Mouse (Mus musculus) liver, embryonic 18 days (tissue): ENCODE results near the gene Trim3. TPM values are rescaled to one million over a fixed set of nuclear protein-coding genes. Genes with fewer than 3 reads are reported as not detected.

ENCODE experiments used
- polyA plus RNA-seq: library from polyadenylated mRNA; depleted of rRNA; stranded (reverse); fragments of >200 nt; gene quantifications from 2 replicates; pipeline ENCODE4 v1.2.3, GENCODE M21; 2012; rRNA removed

Gene Trim3
- 6.6 and 8.1 TPM in 2 replicates for polyA plus RNA-seq

DNA sequence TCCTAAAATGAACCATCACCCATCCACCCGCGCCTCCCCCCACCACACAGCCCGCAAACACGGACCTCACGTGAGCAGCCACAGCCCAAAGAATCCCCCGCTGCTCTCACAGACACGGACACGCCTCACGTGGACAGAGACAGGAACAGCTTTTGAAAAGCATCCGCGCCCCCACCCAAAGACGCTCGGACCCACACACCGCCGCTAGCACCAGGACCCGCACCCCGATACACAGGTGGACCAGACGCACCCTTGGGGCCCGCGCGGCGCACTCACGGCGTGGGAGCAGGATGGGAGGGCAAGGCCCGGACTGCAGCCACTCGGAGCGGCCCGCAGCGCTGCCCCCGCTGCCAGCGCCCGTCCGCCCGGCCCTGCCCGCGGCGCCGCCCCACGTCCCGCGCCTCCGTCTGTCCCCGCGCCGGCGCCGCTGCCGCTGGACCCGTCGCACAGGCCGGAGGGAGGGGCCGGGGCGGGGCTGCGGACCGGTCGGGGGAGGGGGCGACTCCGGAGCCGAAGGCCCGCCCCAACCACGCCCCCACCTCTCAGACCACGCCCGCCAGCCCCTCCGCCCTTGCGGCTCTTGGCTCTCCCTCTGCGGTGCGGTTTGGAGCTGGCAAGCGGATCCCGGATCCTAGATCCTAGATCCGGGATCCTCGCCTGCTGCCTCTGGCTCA is at the start of gene Trim3:
TSS of gene Trim3 (minus strand) at position 445 of the 674 bp plus-strand sequence.

DNA sequence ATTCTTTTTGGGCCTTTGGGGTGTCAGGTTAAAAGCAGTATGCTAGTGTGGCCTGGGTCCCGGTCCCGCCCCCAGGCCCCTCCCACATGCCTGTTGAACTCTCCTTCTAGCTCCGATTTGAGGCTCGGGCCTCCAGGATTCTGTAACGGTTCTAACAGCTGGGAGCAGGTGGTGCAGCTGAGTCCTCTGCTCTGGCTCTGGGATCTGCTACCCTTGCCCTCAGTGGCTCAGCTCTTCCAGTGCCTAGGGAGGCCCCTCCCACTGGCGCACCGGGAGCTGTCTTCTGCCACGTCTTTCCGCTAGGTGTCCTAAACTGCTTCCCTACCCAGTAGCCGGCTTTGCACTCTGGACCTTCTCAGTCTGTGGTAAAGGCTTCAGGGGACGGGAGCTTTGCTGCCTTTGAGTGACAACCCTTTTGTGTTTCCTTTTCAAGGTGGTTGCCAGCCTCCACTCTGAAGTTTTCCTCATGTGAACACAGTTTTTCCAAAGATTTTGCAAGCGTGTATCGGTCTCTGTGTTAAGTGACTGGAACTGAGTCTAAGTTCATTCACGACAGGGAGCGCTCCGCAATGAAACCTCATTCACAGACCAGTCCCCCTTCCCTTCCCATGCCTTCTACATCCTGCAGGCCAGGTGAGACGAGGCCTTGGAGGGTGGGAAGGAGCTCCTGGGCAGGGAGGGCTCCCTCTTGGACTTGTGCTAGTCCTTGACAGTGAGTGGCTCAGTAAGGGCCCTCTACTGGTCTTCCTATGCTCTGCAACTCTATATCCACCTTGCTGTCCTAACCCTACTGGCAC is 17.5 kb upstream of the Trim3 start, which contains the start of gene Dnhd1:
TSS of gene Dnhd1 (plus strand) at position 189 of the 797 bp plus-strand sequence.

DNA sequence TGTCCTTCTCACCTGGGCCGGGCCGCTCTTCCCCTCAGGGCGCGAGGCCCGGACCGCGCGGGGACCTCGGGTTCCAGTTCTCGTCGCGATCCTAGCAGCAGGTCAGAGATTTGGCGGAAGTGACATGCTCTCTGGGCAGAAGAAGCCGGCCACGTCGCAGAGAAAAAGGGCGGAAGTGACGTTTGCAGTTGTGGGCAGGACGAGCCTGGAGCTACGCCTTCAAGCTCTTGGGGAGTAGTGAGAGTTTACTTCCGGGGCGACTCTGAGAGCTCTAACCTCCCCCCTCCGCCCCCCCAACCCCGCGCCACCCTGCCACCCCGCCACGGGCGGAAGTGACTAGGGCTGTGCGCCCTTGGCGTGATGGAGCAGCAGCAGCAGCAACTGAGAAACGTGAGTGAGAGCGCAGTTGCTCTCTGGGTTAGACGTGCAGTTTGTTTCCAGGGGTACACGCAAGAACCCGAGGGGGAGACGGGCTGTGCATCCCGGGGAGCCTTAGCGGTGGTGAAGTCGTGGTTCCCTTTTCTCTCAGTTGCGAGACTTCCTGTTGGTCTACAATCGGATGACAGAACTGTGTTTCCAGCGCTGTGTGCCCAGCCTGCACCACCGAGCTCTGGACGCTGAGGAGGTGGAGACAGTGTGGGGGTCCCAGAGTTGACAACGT is 7.0 kb upstream of the Trim3 start, which contains the start of the genes Arfip2 and Gm45799:
TSS of gene Arfip2 (minus strand) at position 184 of the 661 bp plus-strand sequence.
TSS of gene Gm45799 (plus strand) at position 320 of the 661 bp plus-strand sequence.

DNA sequence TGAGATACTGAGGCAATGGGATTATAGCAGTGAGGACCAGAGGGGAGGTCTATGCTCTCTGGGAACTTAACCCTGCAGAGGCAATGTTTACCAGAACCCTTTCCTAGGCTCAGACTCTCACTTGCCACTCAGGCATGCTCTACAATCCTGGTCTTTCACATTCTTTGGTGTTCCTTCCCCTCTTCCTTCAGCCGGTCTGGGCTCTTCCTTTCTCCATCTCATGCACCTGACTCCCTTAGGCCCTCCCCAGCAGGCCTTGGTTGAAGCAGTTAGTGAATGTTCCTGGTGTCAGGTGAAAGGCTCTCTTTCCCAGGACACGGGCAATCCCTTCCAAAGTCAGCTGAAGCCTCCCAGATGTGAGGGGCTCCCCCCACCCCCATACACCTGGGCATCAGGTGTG is 6.4 kb upstream of the Trim3 start, which contains the start of gene Timm10b:
TSS of gene Timm10b (plus strand) at position 301 of the 400 bp plus-strand sequence.

DNA sequence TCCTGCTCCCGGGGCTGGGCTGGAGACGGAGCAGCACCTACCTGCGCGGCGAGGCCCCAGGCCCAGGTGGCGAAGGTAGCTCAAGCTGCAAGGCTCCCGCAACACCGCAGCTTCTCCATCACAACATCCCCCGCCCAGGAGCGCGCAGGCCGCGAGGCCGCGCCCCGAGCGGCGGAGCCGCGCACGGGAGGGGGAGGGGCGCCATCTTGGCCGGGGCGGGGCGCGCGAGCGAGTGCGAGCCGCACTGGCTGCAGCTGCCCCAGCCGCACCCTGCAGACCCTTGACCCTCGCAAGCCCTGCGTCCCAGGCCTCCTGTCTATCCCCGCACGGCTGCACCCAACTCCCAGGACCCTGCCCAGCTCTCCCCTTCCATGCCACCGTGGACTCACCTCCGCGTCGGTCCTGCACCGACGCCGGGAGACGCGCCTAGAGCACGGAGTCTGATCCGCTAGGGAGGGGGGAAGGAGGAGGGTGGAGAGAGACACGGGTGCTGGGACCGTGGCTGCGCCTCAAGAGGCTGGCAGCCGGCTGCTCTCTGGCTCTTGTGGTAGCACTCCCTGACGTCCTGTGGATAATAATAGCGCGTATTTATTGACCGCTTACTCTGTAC is 52.2 kb downstream of the Trim3 start, which contains the start of gene Apbb1:
TSS of gene Apbb1 (minus strand) at position 560 of the 610 bp plus-strand sequence.

Other genes starting within 250 kb of the Trim3 start
- 11.2 and 15.3 TPM in 2 replicates for gene Fam160a2, start 233.5 kb downstream of the Trim3 start, polyA plus RNA-seq
- 0.02 and 0.04 TPM in 2 replicates for gene Cnga4, start 229.0 kb downstream of the Trim3 start, polyA plus RNA-seq
- gene Cckbr, start 207.8 kb downstream of the Trim3 start, polyA plus RNA-seq, result not detected in 2 replicates
- gene Cavin3, start 151.3 kb downstream of the Trim3 start, polyA plus RNA-seq, result 4.1 and 4.9 TPM in 2 replicates
- gene Smpd1, start 79.2 kb downstream of the Trim3 start, polyA plus RNA-seq, result 12.1 and 14.5 TPM in 2 replicates
- gene Apbb1, start 51.9 kb downstream of the Trim3 start, polyA plus RNA-seq, result 1.8 and 2.2 TPM in 2 replicates
- 798 and 850 TPM in 2 replicates for gene Hpx, start 33.4 kb downstream of the Trim3 start, polyA plus RNA-seq
- 70.9 and 75.0 TPM in 2 replicates for gene Timm10b, start 6.5 kb upstream of the Trim3 start, polyA plus RNA-seq
- gene Arfip2, start 6.8 kb upstream of the Trim3 start, polyA plus RNA-seq, result 15.7 and 16.9 TPM in 2 replicates
- 81.8 and 86.1 TPM in 2 replicates for gene Gm45799, start 7.0 kb upstream of the Trim3 start, polyA plus RNA-seq
- 0.95 and 1.00 TPM in 2 replicates for gene Dnhd1, start 17.3 kb upstream of the Trim3 start, polyA plus RNA-seq
- 82.6 and 85.8 TPM in 2 replicates for gene Ilk, start 103.0 kb upstream of the Trim3 start, polyA plus RNA-seq
- 6.2 and 7.0 TPM in 2 replicates for gene Rrp8, start 103.8 kb upstream of the Trim3 start, polyA plus RNA-seq
- 138 and 148 TPM in 2 replicates for gene Taf10, start 110.8 kb upstream of the Trim3 start, polyA plus RNA-seq
- gene Tpp1, start 118.7 kb upstream of the Trim3 start, polyA plus RNA-seq, result 50.3 and 54.7 TPM in 2 replicates
- 0.85 and 1.2 TPM in 2 replicates for gene Dchs1, start 154.1 kb upstream of the Trim3 start, polyA plus RNA-seq
- gene Mrpl17, start 177.5 kb upstream of the Trim3 start, polyA plus RNA-seq, result 182 and 196 TPM in 2 replicates